Mouse (Mus musculus) layer of hippocampus, postnatal 25 days (tissue): Measurements from ENCODE around the gene Meox2. TPM values are rescaled to one million over a fixed set of nuclear protein-coding genes. Genes with fewer than 3 reads are reported as not detected.
A peak's percentile ranks its signal among the peaks of the same experiment; 100 is the strongest.
"Not testable (repeated sequence)": the region's sequence is repeated elsewhere in the genome, so short reads cannot be mapped to it uniquely, and the experiment has no call there.

Experiments
- DNase-seq, 2 experiments: peaks; one replicate each; pipeline ENCODE4 v3.0.0; 2022; ENCODE audit warnings: mixed read lengths in 2 of 2, low spot score in 1 of 2; ENCODE audit errors: extremely low spot score in 1 of 2
- total RNA-seq, 2 experiments: library from RNA; stranded (reverse); gene quantifications; 2 replicates each; pipeline ENCODE4 v1.2.3; 2021

The Meox2 gene
- total RNA-seq, result not detected

DNA sequence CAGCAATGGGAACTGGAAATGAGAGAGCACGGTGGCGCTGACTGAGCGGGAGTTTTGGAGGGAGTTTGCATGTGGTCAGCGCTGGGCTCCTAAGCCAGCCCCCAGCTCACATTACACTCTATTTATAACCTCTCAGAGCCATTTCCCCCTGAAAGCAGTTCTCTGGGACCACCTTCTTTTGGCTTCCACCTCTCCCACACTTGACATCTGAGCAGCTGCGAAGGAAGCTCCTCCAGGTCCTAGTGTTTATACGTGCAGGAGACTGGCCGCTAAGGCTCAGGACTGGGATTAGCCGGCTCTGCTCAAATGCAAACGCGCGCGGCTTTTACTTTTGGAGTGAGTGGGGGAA lies at the start of gene Meox2:
Meox2 (plus strand) TSS at position 151 of the 349 bp plus-strand sequence.
- no peak for DNase-seq

DNA sequence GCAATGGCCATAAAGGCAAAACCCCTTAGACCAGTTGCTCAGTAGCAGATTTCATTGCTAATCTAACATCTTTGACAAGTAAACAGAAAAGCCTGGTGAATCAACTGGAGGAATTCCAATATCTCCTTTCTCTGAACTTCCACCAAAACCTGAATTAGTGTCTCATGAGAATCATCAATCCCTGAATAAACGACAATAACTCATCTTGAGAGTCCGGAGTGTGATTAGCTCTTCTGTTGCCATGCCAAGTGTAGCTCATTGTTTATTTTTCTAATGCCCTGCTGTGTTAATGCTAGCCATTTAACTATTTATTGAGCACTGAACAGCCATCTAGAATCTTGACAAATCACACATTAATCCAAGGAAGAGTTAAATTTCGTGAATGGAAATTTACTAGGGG lies 35.7 kb upstream of the Meox2 start:
- no peak for DNase-seq

GRCm38 (mm10) chr12:37077308-37077707 lies 31.0 kb upstream of the Meox2 start:
- DNase-seq, result no peak

- DNase-seq, result not testable (repeated sequence)
These were observed 28.3 kb upstream of the Meox2 start for GRCm38 (mm10) chr12:37080005-37080404.

- DNase-seq, result no peak
These were observed 1.8 kb upstream of the Meox2 start for GRCm38 (mm10) chr12:37106541-37106940.

DNA sequence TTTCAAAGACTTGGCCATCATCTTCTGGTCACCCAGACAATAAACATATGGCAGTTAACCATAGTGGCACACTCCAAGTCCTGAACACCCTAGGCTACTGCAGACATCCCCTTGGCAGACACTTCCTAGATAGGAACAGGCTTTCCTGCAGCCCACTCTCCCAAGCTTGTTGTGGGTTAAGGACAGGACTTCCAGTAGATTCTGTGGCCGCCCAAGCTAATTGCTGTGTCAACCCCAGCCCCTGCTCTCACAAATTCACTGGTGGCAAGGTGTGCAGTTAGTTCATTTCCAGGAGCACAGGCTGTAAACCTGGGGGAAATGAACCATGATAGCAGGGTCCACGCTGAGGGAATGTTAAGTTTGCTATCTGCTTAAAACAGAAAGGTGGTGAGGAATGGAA lies 1.2 kb upstream of the Meox2 start:
- no peak for DNase-seq

DNA sequence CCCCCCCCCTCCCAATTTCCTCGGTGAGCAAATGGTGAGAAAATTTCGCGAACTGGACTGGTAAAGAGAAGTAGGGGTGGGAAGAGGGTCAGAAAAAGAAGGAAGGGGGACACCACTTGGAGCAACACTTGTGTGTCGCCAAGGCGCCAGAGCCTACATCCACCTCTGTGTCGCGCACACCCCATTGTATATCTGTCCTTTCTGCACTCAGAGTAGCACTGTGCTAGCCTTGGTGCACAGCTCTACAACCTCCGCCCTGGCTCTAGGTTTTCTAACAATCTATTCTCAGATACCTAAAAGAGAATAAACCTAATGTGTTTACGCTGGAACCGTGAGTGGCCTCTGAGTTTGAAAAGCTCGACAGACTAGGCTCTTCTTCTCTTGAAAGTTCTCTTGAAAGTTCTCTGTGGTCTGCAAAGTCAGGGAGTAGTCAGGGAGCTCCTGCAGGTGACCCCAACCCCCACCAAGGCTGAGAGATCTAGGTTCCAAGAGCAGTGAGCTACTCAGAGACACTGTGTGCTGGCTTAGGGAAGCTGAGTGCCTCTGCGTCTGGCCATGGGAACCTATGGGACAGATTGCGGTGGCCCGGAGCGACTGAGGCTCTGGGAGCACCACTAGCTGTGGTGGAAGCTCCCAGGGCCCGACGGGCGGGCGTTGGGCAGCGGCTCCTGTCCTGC lies 489 bp upstream of the Meox2 start:
- no peak for DNase-seq

DNA sequence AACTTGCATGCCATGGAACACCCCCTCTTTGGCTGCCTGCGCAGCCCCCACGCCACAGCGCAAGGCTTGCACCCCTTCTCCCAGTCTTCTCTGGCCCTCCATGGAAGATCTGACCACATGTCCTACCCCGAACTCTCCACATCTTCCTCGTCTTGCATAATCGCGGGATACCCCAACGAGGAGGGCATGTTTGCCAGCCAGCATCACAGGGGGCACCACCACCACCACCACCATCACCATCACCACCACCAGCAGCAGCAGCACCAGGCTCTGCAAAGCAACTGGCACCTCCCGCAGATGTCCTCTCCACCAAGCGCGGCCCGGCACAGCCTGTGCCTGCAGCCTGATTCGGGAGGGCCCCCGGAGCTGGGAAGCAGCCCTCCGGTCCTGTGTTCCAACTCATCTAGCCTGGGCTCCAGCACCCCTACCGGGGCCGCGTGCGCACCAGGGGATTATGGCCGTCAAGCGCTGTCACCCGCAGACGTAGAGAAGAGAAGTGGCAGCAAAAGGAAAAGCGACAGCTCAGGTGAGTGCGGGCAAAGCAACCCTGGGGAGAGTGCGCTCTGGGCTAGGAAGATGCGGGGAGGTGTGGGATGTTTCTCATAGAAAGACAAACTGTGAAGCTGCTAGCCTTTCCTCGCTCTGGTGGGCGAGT lies 606 bp downstream of the Meox2 start:
- peak; percentile 5 to 12 for DNase-seq

DNA sequence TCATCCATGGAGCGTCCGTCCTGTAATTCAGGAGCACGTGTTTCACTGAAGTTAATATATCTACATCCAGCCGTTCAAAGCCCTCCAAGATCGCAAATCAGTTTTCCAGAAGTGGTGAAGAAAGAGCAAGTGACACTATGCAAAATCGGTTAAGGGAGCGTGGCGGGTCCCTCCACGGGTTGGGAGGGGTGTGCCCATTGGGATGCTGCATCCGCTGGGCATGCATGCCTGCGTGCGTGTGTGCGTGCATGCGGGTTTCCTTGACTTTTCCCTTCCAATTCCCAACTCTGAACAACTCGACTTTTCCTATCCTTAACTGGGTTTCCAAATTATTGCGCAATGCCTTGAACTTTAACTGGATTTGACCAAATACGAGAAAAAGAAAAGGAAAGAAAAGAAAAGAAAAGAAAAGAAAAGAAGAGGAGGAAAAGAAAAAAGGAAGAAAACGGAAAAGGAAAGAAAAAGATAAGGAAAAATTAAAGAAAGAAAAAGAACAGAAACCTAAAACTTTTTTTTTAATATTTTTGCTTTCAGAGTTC lies 1.2 kb downstream of the Meox2 start:
- no peak for DNase-seq

DNA sequence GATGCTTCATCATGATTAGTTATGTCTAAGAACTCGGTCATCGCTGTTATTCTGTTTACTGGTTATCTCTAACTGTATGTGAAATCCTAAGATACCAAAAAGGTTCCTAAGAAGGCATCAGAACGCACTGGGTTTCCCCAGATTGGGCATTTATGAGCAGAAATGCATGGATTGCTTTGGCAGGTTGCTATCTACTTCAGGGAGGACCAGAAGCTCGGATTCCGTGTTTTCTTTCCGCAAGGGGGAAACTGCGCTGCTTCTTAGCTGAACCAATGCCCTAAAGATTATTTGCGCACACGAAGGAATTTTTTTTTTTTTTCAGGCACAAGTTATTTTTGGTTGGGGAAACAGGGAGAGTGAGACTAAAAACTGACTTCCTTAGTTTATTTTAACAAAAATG lies 2.6 kb downstream of the Meox2 start:
- DNase-seq, result no peak

- DNase-seq, result no peak
These were observed 10.9 kb downstream of the Meox2 start for GRCm38 (mm10) chr12:37119246-37119645.

- DNase-seq, result no peak
These were observed 15.4 kb downstream of the Meox2 start for GRCm38 (mm10) chr12:37123763-37124162.

GRCm38 (mm10) chr12:37142080-37142703 lies 33.9 kb downstream of the Meox2 start:
- DNase-seq, result no peak

DNA sequence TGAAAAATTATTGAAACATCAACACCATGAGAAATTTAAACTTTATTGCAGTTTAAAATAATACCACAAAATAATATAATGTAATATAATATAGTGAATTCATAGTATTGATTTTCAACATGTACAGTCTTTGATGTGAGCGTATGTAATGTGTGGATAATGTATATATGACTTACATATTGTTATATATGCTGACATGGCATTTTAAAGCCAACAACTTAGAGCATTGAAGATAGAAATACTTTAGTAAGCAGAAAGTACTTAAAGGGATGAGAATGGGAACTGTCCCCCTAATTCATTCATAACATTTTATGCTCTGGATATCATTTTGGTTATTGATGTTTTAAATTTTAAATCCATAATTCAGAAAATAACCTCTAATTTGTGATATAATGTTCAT lies 35.5 kb downstream of the Meox2 start:
- no peak for DNase-seq

- no peak for DNase-seq
These were observed 59.4 kb downstream of the Meox2 start for GRCm38 (mm10) chr12:37167742-37168141.

DNA sequence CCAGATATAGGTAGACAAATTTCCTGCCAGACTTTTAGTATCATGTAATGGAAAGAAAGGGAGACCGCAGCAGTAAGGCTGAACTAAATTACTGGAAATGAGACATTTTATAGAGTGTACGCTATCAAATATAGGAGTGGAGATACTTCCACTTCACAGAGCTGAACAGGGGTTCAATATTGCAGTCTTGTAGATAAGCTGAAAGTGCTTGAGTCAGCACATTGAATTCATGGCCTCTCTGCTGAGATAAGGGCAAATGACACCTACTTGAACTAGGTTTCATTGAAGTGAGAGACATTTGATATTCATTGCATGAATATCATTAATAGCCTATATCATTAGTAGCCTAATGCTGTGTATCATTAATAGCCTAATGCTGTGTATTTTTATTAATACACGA lies 65.0 kb downstream of the Meox2 start:
- DNase-seq, result no peak

- peak in 1 of 2 experiments; percentile 8 for DNase-seq
These were observed 75.3 kb downstream of the Meox2 start for GRCm38 (mm10) chr12:37183689-37184088.

DNA sequence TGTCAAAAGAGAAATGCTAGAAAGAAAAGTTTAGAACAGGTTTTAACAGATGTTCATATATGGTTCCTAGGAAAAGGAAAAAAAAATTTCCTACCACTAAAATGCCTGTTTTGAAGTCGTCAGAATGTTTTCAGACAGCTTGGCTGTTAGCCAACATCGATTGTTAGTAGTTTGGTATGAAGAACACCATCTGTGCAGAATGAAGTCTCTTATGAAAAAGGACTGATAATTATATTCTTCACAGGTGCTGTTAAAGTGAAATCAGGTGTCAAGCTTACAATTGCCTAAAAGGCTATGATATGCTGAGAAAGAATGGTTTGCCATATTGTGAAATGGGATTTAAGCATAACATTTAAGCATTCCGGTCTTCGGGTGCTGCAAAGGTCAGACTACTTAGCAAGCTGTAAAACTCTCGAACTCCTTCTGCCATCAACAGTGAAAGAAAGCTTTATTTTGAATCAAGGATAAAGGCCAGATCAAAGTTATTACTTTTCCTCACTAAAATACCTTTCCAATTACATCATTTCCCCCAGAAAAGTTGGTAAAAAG lies 80.7 kb downstream of the Meox2 start:
- no peak for DNase-seq
